Mouse (Mus musculus): ENCODE measurements around the gene Tas2r124. TPM values are rescaled to one million over a fixed set of nuclear protein-coding genes. Genes with fewer than 3 reads are reported as not detected.

Gene Tas2r124
- not detected in 2 replicates for polyA plus RNA-seq (2016; fragmentation: Nextera tagmentation; extraction: Ambion mirVana)

DNA sequence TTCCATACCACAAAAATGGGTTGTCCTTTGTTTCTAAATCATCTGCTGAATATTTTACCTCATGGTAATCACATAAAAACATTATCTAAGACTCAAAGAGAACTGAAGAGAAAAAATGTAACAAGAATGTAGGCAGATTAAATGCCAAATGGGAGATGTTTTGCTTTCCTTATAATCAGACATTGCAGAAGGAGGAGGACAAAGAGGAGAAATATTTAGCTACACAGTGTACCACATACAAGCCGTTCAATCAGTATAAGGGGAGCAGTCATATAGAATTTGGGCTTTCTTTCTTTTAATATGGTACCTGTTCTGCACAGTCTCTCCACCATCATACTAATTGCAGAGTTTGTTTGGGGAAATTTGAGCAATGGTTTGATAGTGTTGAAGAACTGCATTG, at the start of gene Tas2r124:
Gene Tas2r124, plus strand, starts transcription at position 301 of the 400 bp plus-strand sequence.
- no peaks in the 10 kb centered on the region for H3K9me3 ChIP-seq
- H3K4me1 ChIP-seq, result no peaks in the 10 kb centered on the region
- H3K4me3 ChIP-seq, result no peak within 1 kb of the TSS
- H3K27ac ChIP-seq (replicated peaks), result no peak within 1 kb of the TSS
- no peaks in the 10 kb centered on the region for H3K27me3 ChIP-seq (replicated peaks; ENCODE audit: low read depth, poor library complexity, severe bottlenecking)
- no peak for DNase-seq (ENCODE audit: low spot score)
- H3K36me3 ChIP-seq (replicated peaks), result no peaks in the 10 kb centered on the region
- WGBS, result 85% methylated on average over 1 of the region's 1 CpGs

GRCm38 (mm10) chr6:132711828-132712227, 42.7 kb upstream of the Tas2r124 start, which contains the start of gene Tas2r122:
Gene Tas2r122 (minus strand): TSS chr6:132711928.
- H3K4me3 ChIP-seq, result no peak within 1 kb of the TSS
- H3K27ac ChIP-seq (replicated peaks), result no peak within 1 kb of the TSS
- H3K4me1 ChIP-seq, result no peaks in the 10 kb centered on the region
- no peaks in the 10 kb centered on the region for H3K27me3 ChIP-seq (replicated peaks; ENCODE audit: low read depth, poor library complexity, severe bottlenecking)
- 89% methylated on average over 3 of the region's 3 CpGs for WGBS
- DNase-seq (ENCODE audit: low spot score), result no peak
- no peaks in the 10 kb centered on the region for H3K36me3 ChIP-seq (replicated peaks)
- 0 out of 2 replicates have a peak, but pooled peaks cover 2% of the 10 kb centered on the region for H3K9me3 ChIP-seq

- 83% methylated on average over 2 of the region's 2 CpGs for WGBS
- Histone ChIP-seq H3K4me3 (no peak within 1 kb of the TSS), H3K9me3 (no peaks in the 10 kb centered on the region), H3K4me1 (no peaks in the 10 kb centered on the region), H3K27me3 (replicated peaks; ENCODE audit: low read depth, poor library complexity, severe bottlenecking) (no peaks in the 10 kb centered on the region), H3K27ac (replicated peaks) (no peak within 1 kb of the TSS), H3K36me3 (replicated peaks) (no peaks in the 10 kb centered on the region)
- DNase-seq (ENCODE audit: low spot score), result no peak
These were observed 16.6 kb upstream of the Tas2r124 start, which contains the start of gene Tas2r115 for GRCm38 (mm10) chr6:132737935-132738334. Gene Tas2r115 (minus strand): TSS chr6:132738035.

- no peaks in the 10 kb centered on the region for H3K4me1 ChIP-seq
- H3K36me3 ChIP-seq (replicated peaks), result no peaks in the 10 kb centered on the region
- no peak for DNase-seq (ENCODE audit: low spot score)
- no peak overlapping the region for H3K4me3 ChIP-seq
- H3K9me3 ChIP-seq, result no peaks in the 10 kb centered on the region
- no peak overlapping the region for H3K27ac ChIP-seq (replicated peaks)
- H3K27me3 ChIP-seq (replicated peaks; ENCODE audit: low read depth, poor library complexity, severe bottlenecking), result no peaks in the 10 kb centered on the region
- 87% methylated on average over 2 of the region's 2 CpGs for WGBS
These were observed 4.3 kb upstream of the Tas2r124 start for GRCm38 (mm10) chr6:132750206-132750605.

GRCm38 (mm10) chr6:132761831-132762230, 7.3 kb downstream of the Tas2r124 start, which contains the start of gene Tas2r102:
Gene Tas2r102 (plus strand): TSS chr6:132762131.
- H3K27ac ChIP-seq (replicated peaks), result no peak within 1 kb of the TSS
- H3K4me1 ChIP-seq, result no peaks in the 10 kb centered on the region
- H3K27me3 ChIP-seq (replicated peaks; ENCODE audit: low read depth, poor library complexity, severe bottlenecking), result no peaks in the 10 kb centered on the region
- no peaks in the 10 kb centered on the region for H3K9me3 ChIP-seq
- H3K36me3 ChIP-seq (replicated peaks), result no peaks in the 10 kb centered on the region
- WGBS, result 93% methylated on average over 2 of the region's 2 CpGs
- H3K4me3 ChIP-seq, result no peak within 1 kb of the TSS
- no peak for DNase-seq (ENCODE audit: low spot score)

DNA sequence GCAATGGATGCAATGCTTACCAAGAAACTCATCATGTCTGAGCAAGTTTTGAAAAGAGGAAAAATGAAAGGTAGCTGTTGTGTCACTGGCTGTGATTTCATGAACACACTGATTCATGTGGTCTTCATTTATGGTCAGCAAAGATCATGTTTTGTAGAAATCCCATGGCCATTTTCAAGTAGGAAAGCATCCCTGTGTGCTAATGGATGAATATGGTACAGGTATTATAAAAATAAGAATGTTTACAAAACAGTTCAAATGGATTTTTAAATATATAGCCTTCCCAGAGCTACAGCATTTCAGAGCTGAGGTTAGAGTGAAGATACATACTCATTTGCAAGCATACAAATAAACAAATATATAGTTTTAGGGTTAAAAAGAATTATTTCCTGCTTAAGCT, 23.5 kb downstream of the Tas2r124 start, which contains the start of gene Tas2r136:
Gene Tas2r136, minus strand, starts transcription at position 101 of the 400 bp plus-strand sequence.
- no peaks in the 10 kb centered on the region for H3K36me3 ChIP-seq (replicated peaks)
- no peaks in the 10 kb centered on the region for H3K27me3 ChIP-seq (replicated peaks; ENCODE audit: low read depth, poor library complexity, severe bottlenecking)
- H3K27ac ChIP-seq (replicated peaks), result no peak within 1 kb of the TSS
- no peaks in the 10 kb centered on the region for H3K9me3 ChIP-seq
- no peak within 1 kb of the TSS for H3K4me3 ChIP-seq
- DNase-seq (ENCODE audit: low spot score), result no peak
- no peaks in the 10 kb centered on the region for H3K4me1 ChIP-seq

GRCm38 (mm10) chr6:132795393-132795792, 40.9 kb downstream of the Tas2r124 start:
- H3K27ac ChIP-seq (replicated peaks), result no peak overlapping the region; the same call in 1 of the 2 replicates
- peaks cover 11% of the 10 kb centered on the region for H3K9me3 ChIP-seq
- H3K4me1 ChIP-seq, result peaks cover 9% of the 10 kb centered on the region
- H3K27me3 ChIP-seq (replicated peaks; ENCODE audit: low read depth, poor library complexity, severe bottlenecking), result no peaks in the 10 kb centered on the region
- no peak overlapping the region for H3K4me3 ChIP-seq
- 31% methylated on average over 1 of the region's 1 CpGs for WGBS
- H3K36me3 ChIP-seq (replicated peaks), result no peaks in the 10 kb centered on the region
- peak; percentile 42 for DNase-seq (ENCODE audit: low spot score)

GRCm38 (mm10) chr6:132802518-132802917, 48.0 kb downstream of the Tas2r124 start, which contains the start of gene Tas2r117:
Gene Tas2r117 (plus strand): TSS chr6:132802818.
- H3K27ac ChIP-seq (replicated peaks), result no peak within 1 kb of the TSS
- no peaks in the 10 kb centered on the region for H3K27me3 ChIP-seq (replicated peaks; ENCODE audit: low read depth, poor library complexity, severe bottlenecking)
- no peaks in the 10 kb centered on the region for H3K36me3 ChIP-seq (replicated peaks)
- no peak within 1 kb of the TSS for H3K4me3 ChIP-seq
- H3K9me3 ChIP-seq, result no peaks in the 10 kb centered on the region
- no peak for DNase-seq (ENCODE audit: low spot score)
- H3K4me1 ChIP-seq, result no peaks in the 10 kb centered on the region
- 92% methylated on average over 1 of the region's 1 CpGs for WGBS

Other genes starting within 250 kb of the Tas2r124 start
- not detected in 2 replicates for gene Prh1, start 184.9 kb upstream of the Tas2r124 start, polyA plus RNA-seq (2016; fragmentation: Nextera tagmentation; extraction: Ambion mirVana)
- not detected in 2 replicates for gene Prp2, start 158.8 kb upstream of the Tas2r124 start, polyA plus RNA-seq (2016; fragmentation: Nextera tagmentation; extraction: Ambion mirVana)
- not detected in 2 replicates for gene A630073D07Rik, start 103.2 kb upstream of the Tas2r124 start, polyA plus RNA-seq (2016; fragmentation: Nextera tagmentation; extraction: Ambion mirVana)
- gene Tas2r120, start 97.8 kb upstream of the Tas2r124 start, polyA plus RNA-seq (2016; fragmentation: Nextera tagmentation; extraction: Ambion mirVana), result not detected in 2 replicates
- gene Tas2r121, start 53.7 kb upstream of the Tas2r124 start, polyA plus RNA-seq (2016; fragmentation: Nextera tagmentation; extraction: Ambion mirVana), result not detected in 2 replicates
- gene Tas2r122, start 42.8 kb upstream of the Tas2r124 start, polyA plus RNA-seq (2016; fragmentation: Nextera tagmentation; extraction: Ambion mirVana), result not detected in 2 replicates
- gene Tas2r115, start 16.7 kb upstream of the Tas2r124 start, polyA plus RNA-seq (2016; fragmentation: Nextera tagmentation; extraction: Ambion mirVana), result not detected in 2 replicates
- not detected in 2 replicates for gene Tas2r102, start 7.4 kb downstream of the Tas2r124 start, polyA plus RNA-seq (2016; fragmentation: Nextera tagmentation; extraction: Ambion mirVana)
- not detected in 2 replicates for gene Tas2r136, start 23.4 kb downstream of the Tas2r124 start, polyA plus RNA-seq (2016; fragmentation: Nextera tagmentation; extraction: Ambion mirVana)
- gene Tas2r117, start 48.1 kb downstream of the Tas2r124 start, polyA plus RNA-seq (2016; fragmentation: Nextera tagmentation; extraction: Ambion mirVana), result not detected in 2 replicates
- not detected in 2 replicates for gene Tas2r123, start 92.4 kb downstream of the Tas2r124 start, polyA plus RNA-seq (2016; fragmentation: Nextera tagmentation; extraction: Ambion mirVana)
- not detected in 2 replicates for gene Tas2r116, start 100.7 kb downstream of the Tas2r124 start, polyA plus RNA-seq (2016; fragmentation: Nextera tagmentation; extraction: Ambion mirVana)
- gene Tas2r110, start 113.3 kb downstream of the Tas2r124 start, polyA plus RNA-seq (2016; fragmentation: Nextera tagmentation; extraction: Ambion mirVana), result not detected in 2 replicates
- not detected in 2 replicates for gene Tas2r113, start 138.3 kb downstream of the Tas2r124 start, polyA plus RNA-seq (2016; fragmentation: Nextera tagmentation; extraction: Ambion mirVana)
- gene Tas2r125, start 154.9 kb downstream of the Tas2r124 start, polyA plus RNA-seq (2016; fragmentation: Nextera tagmentation; extraction: Ambion mirVana), result not detected in 2 replicates
- gene Tas2r129, start 196.4 kb downstream of the Tas2r124 start, polyA plus RNA-seq (2016; fragmentation: Nextera tagmentation; extraction: Ambion mirVana), result not detected in 2 replicates
- not detected in 2 replicates for gene Tas2r131, start 203.2 kb downstream of the Tas2r124 start, polyA plus RNA-seq (2016; fragmentation: Nextera tagmentation; extraction: Ambion mirVana)
- not detected in 2 replicates for gene Tas2r109, start 226.2 kb downstream of the Tas2r124 start, polyA plus RNA-seq (2016; fragmentation: Nextera tagmentation; extraction: Ambion mirVana)